Mouse (Mus musculus): ENCODE results near the gene Peli2.
A peak's percentile ranks its signal among the peaks of the same experiment; 100 is the strongest.

The Peli2 gene

DNA sequence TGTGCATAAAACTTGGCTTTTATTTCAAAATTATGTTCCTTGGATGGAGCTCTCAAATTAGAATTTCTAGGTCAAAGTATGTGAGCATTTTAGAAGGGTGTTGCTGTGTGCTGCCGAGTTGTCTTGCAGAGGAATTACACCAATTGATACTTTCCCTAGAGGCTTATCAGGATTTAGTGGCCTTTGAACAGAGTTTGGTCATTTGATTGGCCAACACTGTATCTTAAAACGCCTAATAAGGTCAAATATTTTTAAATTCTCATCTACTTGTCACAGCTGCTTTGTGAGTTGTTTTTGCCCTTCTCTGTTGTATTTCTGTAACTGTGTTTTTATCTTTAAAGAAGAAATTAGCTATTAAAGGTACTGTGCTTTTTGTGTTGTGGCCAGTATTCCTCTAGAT, 32.4 kb downstream of the Peli2 start:
- DNase-seq (ENCODE audit: low spot score): no peak

DNA sequence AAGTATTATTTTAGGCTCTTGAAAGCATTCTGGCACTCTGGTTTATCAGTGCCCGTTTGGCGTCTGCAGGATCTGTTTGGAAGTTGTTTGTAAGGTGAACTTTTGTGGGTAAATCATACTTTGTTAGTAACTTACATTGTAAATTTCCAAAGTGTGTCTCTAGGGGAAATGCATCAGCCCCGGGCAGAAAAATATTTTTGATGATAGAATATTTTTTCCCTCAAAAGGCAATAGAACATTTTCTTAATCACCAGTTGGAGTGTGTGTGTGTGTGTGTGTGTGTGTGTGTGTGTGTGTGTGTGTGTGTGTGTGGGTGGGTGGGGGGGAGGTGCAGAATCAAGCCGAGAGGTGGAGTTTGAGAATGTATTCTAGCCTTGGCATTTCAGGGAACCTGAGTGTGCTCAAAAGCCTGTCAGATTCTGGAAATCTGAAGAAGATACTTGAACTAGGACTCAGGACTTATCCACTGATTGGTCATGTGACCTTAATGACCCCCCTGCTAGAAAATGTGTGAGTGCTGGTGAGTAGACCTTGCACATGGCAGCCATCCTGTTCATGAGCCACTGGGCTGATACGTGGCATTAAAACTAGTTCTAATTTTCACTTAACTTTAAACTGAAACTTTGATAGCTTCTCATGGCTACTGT, 33.4 kb downstream of the Peli2 start:
- no peak for DNase-seq (ENCODE audit: low spot score)

DNA sequence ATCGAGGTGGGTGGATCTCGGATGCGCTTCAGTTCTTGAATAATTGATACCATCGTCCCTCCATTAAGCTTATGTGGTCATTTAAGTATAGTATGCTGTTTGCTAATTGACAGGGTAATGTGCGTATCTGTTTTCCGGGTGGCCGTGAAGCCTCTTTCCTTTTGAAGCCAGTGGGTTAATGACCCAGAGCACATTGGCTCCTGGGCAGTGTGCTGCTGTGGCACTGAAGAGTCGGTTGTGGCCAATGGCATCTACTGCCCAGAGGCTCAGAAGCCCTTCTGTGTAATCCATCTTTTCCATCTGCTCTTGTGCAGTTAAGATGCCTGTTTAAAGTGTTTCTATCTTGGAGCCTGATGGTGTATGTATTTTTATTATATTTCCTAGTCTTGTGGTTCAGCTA, 34.0 kb downstream of the Peli2 start:
- no peak for DNase-seq (ENCODE audit: low spot score)

DNA sequence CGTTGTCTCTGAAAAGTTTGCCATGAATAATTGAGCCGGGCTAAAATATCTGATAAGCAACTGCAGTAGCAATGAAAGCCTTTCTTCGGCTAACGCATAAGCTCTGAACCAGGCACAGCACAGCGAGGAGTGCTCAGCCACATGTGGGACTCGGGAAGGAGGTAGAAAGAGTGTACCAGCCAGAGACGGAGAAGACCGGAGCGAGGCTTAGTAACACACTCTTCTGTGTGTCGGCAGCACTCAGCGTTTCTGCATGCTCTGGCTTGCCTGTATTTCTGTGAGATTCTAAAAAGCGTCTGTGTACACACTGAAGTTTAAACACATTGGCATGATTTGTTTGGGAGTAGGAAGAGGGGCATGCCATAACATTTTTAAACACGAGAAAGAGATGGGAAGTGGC, 34.5 kb downstream of the Peli2 start:
- DNase-seq (ENCODE audit: low spot score): no peak

DNA sequence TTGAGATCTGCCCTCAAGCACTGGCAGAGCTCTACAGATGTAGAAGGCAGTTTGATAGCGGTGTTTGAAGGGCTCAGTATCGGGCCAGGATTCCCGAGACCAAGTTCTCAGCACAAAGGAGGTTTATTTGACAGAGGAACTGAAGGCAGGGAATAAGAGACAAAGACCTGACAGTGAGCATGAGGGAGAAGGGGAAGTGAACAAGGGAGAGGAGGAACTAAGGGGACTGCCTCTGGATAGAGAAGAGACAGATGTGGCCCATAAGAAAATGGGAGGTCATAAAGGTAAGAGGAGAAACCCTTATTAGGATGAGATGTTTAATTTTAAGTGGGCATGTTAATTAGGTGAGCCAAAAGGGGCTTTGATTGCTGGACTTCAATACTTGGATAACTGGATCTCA, 36.5 kb downstream of the Peli2 start:
- DNase-seq (ENCODE audit: low spot score): no peak

DNA sequence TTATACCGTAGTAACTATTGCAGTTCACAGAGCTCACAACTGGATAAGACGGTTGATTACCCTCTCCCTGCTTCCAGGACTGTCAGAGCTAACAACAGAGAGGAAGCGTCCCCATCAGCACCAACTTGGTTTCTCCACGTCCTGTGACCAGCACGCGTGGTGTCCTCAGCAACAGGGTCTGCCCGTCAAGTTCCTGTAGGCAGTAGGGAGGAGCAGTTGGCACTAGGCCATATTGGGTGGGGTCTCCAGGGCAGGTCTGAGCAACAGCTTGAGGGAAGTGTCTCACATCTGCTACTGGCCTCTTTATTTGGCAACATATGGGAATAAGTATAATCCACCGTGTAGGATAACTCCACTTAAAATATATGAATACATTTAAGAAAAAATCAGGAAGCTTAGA, 37.2 kb downstream of the Peli2 start:
- DNase-seq (ENCODE audit: low spot score): no peak

DNA sequence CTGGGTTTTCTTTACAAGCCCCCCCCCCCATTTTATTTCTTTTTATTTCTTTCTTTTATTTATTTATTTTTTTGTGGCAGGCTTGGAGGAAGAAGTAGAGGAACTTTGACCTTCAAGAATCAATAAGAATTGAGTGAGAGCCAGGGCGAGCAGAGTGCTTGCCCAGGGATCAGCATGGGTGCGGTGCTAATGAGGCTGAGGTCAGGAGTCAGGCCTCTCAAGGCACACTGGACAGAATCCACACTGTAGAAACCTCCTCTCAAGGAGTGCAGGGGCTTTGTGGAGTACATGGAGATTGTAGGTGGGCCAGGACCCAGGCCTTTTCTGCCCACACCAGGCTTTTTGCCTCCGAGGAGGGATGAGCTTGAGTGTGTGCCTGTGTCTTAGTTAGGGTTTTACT, 38.8 kb downstream of the Peli2 start:
- DNase-seq (ENCODE audit: low spot score): no peak

DNA sequence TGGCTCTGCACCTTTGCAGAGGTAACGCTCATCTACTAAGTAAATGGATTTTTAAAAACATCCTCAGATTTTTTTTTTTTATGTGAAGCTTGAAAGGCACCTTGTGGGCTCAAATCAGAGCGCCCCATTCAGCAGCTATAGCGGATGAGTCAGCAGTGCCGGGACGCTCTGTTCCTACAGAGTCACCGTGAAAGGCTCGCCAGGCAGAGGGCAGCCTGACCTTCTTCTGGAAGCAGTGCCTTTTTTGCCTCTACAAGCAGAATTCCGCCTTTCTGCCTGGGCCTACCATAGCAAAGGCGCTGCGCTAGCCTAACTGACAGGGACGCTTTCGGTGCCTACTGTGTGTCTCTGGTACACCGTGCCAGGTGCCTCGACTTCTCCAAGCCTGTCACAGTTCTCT, 41.8 kb downstream of the Peli2 start:
- no peak for DNase-seq (ENCODE audit: low spot score)

DNA sequence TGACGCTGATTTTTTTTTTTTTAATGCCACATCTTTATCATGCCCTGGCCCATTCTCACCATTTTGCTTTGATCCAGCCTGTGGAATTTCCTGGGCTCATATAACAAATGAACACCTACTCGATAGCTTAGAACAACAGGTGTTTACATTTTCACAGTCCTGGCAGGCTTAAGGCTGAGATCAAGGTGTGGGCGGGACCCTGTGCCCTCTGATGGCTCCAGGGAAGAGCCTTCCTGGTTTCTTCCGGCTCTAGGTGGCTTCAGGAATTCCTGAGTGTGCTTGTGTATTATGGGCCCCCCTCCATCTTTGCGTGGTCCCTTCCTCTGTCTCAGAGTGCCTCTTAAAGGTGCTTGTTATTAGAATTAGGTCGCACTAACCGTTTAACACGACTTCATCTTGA, 44.3 kb downstream of the Peli2 start:
- DNase-seq (ENCODE audit: low spot score): no peak

DNA sequence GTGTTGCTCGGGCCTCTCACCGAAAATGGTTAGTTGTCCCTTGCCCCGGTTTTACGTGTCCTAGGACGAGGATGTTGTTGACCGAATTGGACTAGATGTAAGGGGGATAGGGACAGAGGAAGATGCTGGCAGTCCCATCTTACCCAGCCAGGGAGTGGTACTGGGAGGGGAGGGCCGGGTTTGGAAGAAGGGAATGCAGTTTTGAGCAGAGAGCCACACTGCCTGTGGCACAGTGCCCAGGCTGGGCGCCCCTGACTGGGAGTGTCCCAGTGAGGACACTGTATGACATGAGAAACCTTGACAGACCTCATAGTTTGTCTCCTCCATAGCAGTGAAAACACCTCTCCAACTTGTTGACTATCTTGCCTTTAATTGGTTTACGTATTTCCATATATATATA, 45.8 kb downstream of the Peli2 start:
- no peak for DNase-seq (ENCODE audit: low spot score)

DNA sequence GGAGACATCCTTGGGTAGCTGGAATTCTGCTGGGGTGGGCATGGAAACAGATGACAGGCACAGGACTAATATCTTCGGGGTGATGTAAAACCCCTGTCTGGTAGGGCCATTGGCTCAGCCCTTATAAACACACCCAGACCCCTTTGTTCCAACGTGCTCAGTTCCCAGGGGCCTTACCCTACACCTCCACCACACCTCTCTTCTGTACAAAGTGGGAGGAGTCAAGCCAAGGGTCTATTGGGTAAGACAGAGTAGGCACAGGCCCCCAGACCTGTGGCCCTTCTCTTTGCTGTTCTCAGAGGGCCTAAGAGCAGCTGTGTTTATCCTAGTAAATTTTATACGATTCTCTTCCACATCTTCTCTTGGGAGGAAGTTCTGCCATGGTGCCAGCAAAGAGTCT, 46.4 kb downstream of the Peli2 start:
- DNase-seq (ENCODE audit: low spot score): no peak

DNA sequence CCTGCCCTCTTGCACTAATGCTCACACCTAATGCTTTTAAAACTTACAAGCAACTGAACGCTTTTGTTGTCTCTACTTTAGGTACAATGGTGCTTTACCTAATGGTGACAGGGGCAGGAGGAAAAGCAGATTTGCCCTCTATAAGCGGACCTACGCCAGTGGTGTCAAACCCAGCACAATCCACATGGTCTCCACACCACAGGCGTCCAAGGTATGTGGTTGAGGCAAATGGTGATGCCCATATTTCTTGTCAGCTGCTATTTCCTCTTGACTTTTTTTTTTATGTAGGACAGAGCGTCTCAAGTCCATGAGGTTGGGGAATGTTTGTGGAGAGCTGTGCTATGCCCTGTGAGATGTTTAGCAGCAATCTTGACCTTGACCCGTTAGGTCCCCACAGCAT, 47.5 kb downstream of the Peli2 start:
- DNase-seq (ENCODE audit: low spot score): no peak

DNA sequence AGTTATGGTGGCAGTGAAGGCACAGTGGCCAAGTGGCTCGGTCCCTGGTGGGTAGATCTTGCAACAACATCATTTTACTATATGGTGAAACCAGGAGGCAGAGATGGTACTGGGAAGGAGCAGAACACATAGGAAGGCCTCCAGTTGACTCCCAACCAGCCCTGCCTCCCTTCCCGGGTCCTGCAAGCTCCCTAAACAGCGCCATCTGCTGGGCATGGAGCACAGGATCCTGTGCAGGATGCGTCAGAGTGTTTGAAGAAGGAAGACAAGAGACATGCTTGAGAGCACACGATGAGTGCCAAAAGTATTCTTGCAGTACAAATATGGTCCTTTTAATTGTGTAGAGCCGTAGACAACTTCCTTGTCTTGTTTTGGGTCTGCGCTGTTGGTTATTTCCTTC, 49.3 kb downstream of the Peli2 start:
- DNase-seq (ENCODE audit: low spot score): peak; percentile 27

DNA sequence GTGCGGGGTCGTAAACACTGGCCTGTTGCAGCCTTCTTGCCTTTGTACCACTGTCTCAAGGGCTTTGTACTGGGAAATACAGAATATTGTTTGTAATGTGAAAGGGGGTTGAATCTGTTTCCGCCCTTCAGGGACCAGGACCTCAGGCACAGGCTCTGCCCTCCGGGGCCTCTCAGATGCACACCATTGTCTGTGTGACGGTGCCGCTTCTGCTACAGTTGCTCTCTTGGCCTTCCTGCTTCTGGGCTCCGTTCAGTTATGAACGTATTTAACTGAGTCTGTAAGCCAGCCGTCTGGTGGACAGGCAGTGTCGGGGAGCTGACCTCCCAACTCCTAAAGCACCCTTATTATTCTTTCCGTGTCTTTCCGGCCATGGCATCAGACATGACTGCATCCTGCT, 50.6 kb downstream of the Peli2 start:
- DNase-seq (ENCODE audit: low spot score): no peak

DNA sequence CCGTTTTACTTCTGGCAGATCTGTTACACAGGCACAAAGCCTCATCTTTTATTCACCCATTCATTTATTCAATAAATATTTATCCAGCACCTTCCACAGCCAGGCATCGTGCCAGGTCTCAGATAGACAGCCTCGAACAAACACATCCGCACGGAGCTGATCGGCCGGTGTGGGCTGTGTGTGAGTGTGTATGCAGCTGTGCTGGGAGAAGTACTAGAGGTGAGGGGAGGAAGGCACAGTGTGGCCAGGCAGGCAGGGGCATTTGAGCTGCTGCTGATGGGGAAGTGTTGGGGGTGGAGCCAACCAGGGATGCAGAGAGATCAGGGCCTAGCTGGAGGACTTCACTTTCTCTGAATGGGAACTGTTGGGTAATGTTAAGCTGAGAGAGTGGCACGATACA, 51.4 kb downstream of the Peli2 start:
- DNase-seq (ENCODE audit: low spot score): no peak

DNA sequence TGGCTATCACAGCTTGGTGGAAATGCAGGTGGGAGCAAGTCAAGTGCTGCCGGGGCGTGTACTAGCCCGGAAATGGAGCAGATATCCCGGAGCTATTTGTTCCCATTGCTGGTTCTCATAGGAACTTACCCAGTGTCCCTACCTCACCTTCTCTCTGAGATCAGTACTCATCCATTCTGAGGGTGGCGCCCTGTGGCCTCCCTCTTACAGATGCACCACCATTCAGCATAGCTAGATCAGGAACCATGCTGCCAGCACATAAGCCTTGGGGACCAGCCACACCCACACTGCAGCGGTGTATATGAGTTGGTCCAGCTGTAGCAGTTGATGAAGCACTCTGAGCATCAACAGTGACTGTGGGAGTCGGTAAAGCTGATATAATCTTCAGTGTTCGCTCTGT, 52.3 kb downstream of the Peli2 start:
- no peak for DNase-seq (ENCODE audit: low spot score)

DNA sequence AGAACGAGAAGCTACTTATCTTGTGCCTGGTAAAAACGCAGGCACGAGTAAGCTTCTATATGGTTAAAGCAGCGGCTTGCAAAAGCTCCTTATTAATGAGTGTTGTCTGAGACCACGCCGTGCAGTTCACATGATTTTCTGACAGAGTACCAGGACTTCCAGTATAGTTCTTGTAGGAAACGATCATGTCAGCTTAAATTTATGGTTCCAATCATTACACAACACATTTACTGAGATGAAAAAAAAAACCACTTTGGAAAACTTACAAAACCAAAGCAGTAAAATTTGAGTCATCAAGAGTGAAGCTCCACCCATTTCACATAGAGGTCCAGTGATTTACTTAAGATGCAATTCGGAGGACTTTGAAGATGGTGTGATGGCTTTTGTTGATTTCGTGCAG, 53.2 kb downstream of the Peli2 start:
- no peak for DNase-seq (ENCODE audit: low spot score)

DNA sequence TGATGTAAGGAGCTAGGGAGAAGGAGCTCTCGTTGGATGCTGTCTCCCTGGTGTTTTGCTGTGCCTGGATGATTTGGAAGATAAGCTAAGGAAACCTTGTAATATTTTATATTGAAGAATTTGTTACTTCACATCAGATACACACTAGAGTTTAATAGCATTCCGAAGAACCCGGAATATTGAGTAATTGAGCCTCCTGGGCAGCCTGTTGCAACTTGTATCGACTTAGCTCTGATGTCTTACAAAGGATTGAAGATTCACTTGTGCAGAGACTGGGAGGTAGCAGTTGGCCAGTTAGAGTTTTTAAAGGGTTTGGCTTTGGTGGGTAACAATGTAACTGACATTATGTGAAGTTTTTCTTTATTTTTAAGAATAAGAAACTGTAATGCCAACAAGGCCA, 53.7 kb downstream of the Peli2 start:
- DNase-seq (ENCODE audit: low spot score): no peak

DNA sequence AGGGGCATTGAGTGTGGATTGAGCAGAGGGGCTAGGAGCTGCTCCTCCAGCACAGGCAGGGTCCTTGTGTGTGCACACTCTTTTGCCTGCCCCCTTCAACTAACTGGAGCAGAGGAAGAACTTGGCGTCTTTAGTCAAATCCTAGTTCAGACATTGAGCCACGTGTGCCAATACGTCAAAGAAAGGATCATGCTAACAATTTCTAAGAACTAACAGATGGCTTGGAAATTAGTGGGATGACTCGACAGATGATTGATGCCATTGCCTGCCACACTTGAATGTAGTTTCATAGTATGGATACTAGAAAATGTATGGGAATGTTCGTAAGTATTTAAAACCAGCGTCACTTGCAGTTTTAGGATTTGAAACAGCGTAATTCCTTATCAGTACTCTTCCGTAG, 54.5 kb downstream of the Peli2 start:
- DNase-seq (ENCODE audit: low spot score): no peak

DNA sequence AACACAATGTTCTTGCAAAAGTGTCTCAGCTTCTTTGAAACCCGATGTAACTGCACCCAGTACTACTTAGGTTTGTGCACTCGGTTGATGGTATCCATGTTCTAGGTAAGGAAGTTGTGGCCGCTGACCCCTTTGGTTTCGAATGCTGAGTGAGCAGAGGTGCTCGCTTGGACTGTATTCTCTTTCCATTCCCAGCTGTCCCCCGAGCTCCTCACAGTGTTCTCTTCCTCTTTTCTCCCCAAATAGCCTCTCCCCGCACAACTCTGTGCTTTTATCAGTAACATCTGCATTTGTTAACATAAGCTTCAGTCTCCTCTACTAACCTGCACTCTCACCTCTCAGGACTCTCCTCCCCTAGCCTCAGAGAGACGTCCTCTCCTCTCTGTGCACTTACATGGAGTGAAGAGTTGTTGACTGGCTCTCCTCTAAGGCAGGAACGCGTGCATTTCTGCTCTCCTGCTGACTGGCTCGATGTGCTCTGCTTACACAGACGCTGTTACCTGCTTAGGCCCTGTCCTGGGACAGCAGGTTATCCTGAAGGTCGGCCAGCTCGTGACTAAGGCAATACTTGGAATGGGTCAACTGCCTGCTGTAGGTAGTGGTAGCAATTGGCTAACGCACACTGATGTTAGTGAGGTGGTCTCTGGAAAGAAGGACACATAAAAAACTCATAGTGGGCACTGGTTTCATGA, 57.8 kb downstream of the Peli2 start:
- no peak for DNase-seq (ENCODE audit: low spot score)

DNA sequence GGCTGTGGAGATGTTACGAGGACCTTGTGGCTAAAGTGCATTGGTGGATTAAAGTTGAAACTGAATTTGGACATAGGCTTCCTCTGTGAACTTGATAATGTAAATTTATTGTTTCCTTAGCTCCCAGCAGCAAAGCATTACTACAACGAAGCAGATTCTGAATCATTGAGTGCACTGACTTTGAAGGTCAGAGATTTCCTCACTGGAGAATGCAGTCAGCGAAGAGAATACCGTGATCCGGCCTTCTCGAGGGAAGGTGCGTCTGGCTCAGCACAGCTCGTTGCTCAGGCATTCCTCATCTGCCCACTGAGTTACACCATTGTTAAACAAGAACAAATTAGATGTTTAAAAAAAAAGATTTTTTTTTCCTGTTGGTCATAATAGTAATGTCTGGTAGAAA, 58.4 kb downstream of the Peli2 start:
- no peak for DNase-seq (ENCODE audit: low spot score)

DNA sequence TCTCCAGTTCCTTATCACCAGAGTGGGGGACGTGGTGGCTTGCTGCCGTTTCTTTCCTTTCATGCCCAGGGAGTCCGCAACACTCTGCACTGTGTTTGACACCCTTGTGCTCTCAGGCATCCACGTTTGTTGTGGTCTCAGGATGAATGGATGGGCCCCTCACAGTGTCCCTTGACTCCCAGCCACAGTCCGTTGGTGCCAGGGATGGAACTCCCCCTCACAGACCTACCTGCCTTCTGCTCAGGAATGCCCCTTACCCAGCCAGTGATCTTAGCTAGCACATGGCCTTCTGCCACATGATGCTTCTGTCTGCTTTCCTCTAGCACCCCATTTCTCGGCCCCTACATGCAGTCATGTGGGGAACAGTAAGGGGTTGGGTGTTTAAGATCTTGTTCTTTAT, 65.7 kb downstream of the Peli2 start:
- no peak for DNase-seq (ENCODE audit: low spot score)

DNA sequence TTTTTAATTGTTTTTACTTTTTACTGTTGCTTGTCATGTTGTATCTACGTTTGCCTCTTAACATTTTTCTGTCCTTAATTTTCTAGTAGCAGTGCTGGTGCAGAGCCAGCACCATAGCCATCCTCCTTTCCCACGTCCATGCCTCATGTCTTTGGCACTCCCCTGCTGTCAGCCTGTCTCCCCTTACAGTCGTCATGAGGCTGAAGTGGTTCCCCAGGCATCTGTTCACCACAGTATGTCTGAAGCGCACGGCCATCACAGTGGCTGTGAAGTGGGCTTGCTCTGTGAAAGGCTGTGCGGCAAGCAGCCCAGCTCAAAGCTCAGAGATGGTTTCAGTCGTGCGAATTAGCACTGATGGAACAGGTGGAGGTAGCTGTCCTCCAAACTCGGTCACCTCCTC, 66.5 kb downstream of the Peli2 start:
- no peak for DNase-seq (ENCODE audit: low spot score)

DNA sequence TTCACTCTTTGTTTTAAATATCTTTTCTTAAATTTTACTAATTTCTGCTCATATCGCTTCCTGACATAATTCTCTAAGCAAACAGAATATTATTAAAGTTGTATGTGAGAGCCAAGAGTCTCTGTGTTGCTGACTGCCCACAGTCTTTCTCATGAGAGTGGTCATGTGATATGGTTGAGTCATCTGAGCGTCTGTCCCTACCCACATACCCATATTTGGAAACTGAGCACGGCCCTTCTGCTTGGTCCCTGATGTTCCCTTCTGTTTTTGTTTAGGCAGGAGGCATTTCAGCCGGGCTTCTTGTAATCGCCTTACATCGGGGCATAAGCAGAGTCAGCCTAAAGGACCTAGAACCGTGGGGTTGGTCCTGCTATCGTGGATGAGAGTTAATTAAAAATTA, 68.7 kb downstream of the Peli2 start:
- DNase-seq (ENCODE audit: low spot score): no peak

Data from ovary, postnatal 14 days (tissue).